8 mouse cellular contexts compared by ENCODE assay signal in genomic region chr10:25434358-25435044, GRCm38 (mm10).
DNase-seq lines count a peak whose midpoint lies in the region; ATAC-seq lines count a peak whose summit lies in the region.

No protein-coding gene starts in this region.

- H3K4me3 ChIP-seq in embryonic facial prominence, embryonic 15.5 days (replicated peaks), result no peak overlapping the region
- H3K4me3 ChIP-seq in kidney, embryonic 14.5 days (ENCODE audit: low read length), result no peak overlapping the region
- H3K4me3 ChIP-seq in hindbrain, embryonic 12.5 days, result no peak overlapping the region

- H3K4me2 ChIP-seq in embryonic facial prominence, embryonic 15.5 days (replicated peaks), result no peak overlapping the region
- H3K4me2 ChIP-seq in kidney, embryonic 14.5 days (replicated peaks; ENCODE audit: low read depth, low read length), result no peak overlapping the region
- no peak overlapping the region for H3K4me2 ChIP-seq in hindbrain, embryonic 12.5 days (replicated peaks)

- H3K4me1 ChIP-seq in embryonic facial prominence, embryonic 15.5 days, result peaks cover 42% of the 10 kb centered on the region
- H3K4me1 ChIP-seq in kidney, embryonic 14.5 days (ENCODE audit: control insufficient read depth, insufficient read depth, low read length), result peaks cover 10% of the 10 kb centered on the region; the same call in 1 of the 2 replicates
- H3K4me1 ChIP-seq in hindbrain, embryonic 12.5 days, result peaks cover 12% of the 10 kb centered on the region; the same call in 1 of the 2 replicates

- ATAC-seq in embryonic facial prominence, embryonic 15.5 days (ENCODE audit: insufficient number of reproducible peaks, low FRiP score, low TSS enrichment, low read depth), result no peak
- ATAC-seq in kidney, embryonic 14.5 days (ENCODE audit: low FRiP score, low TSS enrichment), result peak; percentile 44; the same call in 1 of the 2 replicates
- ATAC-seq in hindbrain, embryonic 12.5 days (ENCODE audit: low FRiP score), result no peak

- H3K27me3 ChIP-seq in embryonic facial prominence, embryonic 15.5 days, result no peaks in the 10 kb centered on the region
- H3K27me3 ChIP-seq in kidney, embryonic 14.5 days (ENCODE audit: control insufficient read depth, insufficient read depth, low read length), result no peaks in the 10 kb centered on the region
- no peaks in the 10 kb centered on the region for H3K27me3 ChIP-seq in hindbrain, embryonic 12.5 days

- 58% methylated on average over 13 of the region's 13 CpGs for WGBS in embryonic facial prominence, embryonic 15.5 days
- WGBS in kidney, embryonic 14.5 days, result 47% methylated on average over 13 of the region's 13 CpGs
- WGBS in hindbrain, embryonic 12.5 days, result 63% methylated on average over 13 of the region's 13 CpGs

- H3K36me3 ChIP-seq in embryonic facial prominence, embryonic 15.5 days, result no peaks in the 10 kb centered on the region
- H3K36me3 ChIP-seq in kidney, embryonic 14.5 days (ENCODE audit: control insufficient read depth, insufficient read depth, low read length), result no peaks in the 10 kb centered on the region
- H3K36me3 ChIP-seq in hindbrain, embryonic 12.5 days, result no peaks in the 10 kb centered on the region

- 0 out of 2 replicates have a peak overlapping the region, but pooled peaks have one; percentile 39 for H3K27ac ChIP-seq in embryonic facial prominence, embryonic 15.5 days (replicated peaks)
- peak overlapping the region; percentile 57; the same call in 1 of the 2 replicates for H3K27ac ChIP-seq in kidney, embryonic 14.5 days (ENCODE audit: low read depth, low read length)
- no peak overlapping the region; the same call in 1 of the 2 replicates for H3K27ac ChIP-seq in hindbrain, embryonic 12.5 days

- no peak overlapping the region for H3K9ac ChIP-seq in embryonic facial prominence, embryonic 15.5 days
- no peak overlapping the region for H3K9ac ChIP-seq in kidney, embryonic 14.5 days (ENCODE audit: low read depth, low read length)
- H3K9ac ChIP-seq in hindbrain, embryonic 12.5 days, result no peak overlapping the region

- DNase-seq in embryo, embryonic 10 days (ENCODE audit: low spot score), result peak; percentile 35
- no peak for DNase-seq in embryo, embryonic 11 days
- DNase-seq in lung, postnatal 36 days, result peak; percentile 75
- DNase-seq in right cerebral cortex, postnatal 25 days, result no peak
- DNase-seq in spleen, adult 12 weeks (ENCODE audit: low spot score), result no peak

- no peaks in the 10 kb centered on the region for H3K9me3 ChIP-seq in embryonic facial prominence, embryonic 15.5 days (replicated peaks)
- H3K9me3 ChIP-seq in kidney, embryonic 14.5 days (ENCODE audit: control insufficient read depth, low read length), result no peaks in the 10 kb centered on the region
- no peaks in the 10 kb centered on the region for H3K9me3 ChIP-seq in hindbrain, embryonic 12.5 days (replicated peaks)

Comparison
In these comparisons a context has a peak if more than half of its experiments do, and no peak if none do; other contexts are left out.
1. DNase-seq: peak in embryo, embryonic 10 days (single experiment) and lung, postnatal 36 days (single experiment); none in embryo, embryonic 11 days (single experiment), right cerebral cortex, postnatal 25 days (single experiment) and spleen, adult 12 weeks (single experiment).